Mouse (Mus musculus) ES-E14 (cell line): ENCODE results near the gene Ebf1.

Experiments
- CHD2 ChIP-seq: IDR thresholded peaks from 2 replicates; pipeline ENCODE4 v1.6.1; 2014; ENCODE audit warnings: mild to moderate bottlenecking, low read depth, low read length, inconsistent platforms
- HCFC1 ChIP-seq: IDR thresholded peaks from 2 replicates; pipeline ENCODE4 v1.6.1; 2012; ENCODE audit warnings: low read length, inconsistent platforms, borderline replicate concordance; ENCODE audit not compliant: insufficient read depth
- MAFK ChIP-seq: IDR thresholded peaks from 2 replicates; pipeline ENCODE4 v1.6.1; 2014; ENCODE audit warnings: mild to moderate bottlenecking, low read depth, low read length, inconsistent platforms; ENCODE audit not compliant: insufficient read depth
- ZC3H11A ChIP-seq: IDR thresholded peaks from 2 replicates; pipeline ENCODE4 v1.6.1; 2012; ENCODE audit warnings: low read depth, mild to moderate bottlenecking, inconsistent platforms, low read length, borderline replicate concordance
- ZNF384 ChIP-seq: IDR thresholded peaks from 2 replicates; pipeline ENCODE4 v1.6.1; 2012; ENCODE audit warnings: low read depth, low read length, inconsistent platforms

GRCm38 (mm10) chr11:44685129-44685528 is 68.0 kb downstream of the Ebf1 start:
- TF ChIP-seq ZC3H11A (no peak), ZNF384 (no peak), MAFK (no peak), HCFC1 (no peak), CHD2 (no peak)
